Mouse (Mus musculus): Measurements from ENCODE around the gene Tprkb. TPM values are rescaled to one million over a fixed set of nuclear protein-coding genes. Genes with fewer than 3 reads are reported as not detected.

The Tprkb gene
- total RNA-seq (2023): 10 to 100 TPM; 19.7 to 22.7 TPM

GRCm38 (mm10) chr6:85911587-85911986 lies at the start of gene Tprkb:
TSS of gene Tprkb (plus strand) at chr6:85911865.

GRCm38 (mm10) chr6:85869006-85869405 lies 42.7 kb upstream of the Tprkb start, which contains the start of gene Nat8f2:
TSS of gene Nat8f2 (minus strand) at chr6:85869158.

GRCm38 (mm10) chr6:85904642-85905061 lies 7.0 kb upstream of the Tprkb start, which contains the start of gene Nat8f4:
TSS of gene Nat8f4 (minus strand) at chr6:85904884.

GRCm38 (mm10) chr6:85915539-85916513 lies 4.2 kb downstream of the Tprkb start, which contains the start of gene Nat8f1:
TSS of gene Nat8f1 (minus strand) at chr6:85915687.

GRCm38 (mm10) chr6:85961101-85962091 lies 49.7 kb downstream of the Tprkb start, which contains the start of gene Dusp11:
TSS of gene Dusp11 (minus strand) at chr6:85961667.

Other genes with a start within 250 kb of the Tprkb start
- not detected for gene Nat8f7, start 198.7 kb upstream of the Tprkb start, total RNA-seq (2023)
- gene Nat8f3, start 146.1 kb upstream of the Tprkb start, total RNA-seq (2023): not detected
- gene Nat8f6, start 90.9 kb upstream of the Tprkb start, total RNA-seq (2023): not detected
- gene Nat8f5, start 90.9 kb upstream of the Tprkb start, total RNA-seq (2023): not detected
- not detected for gene Nat8, start 79.8 kb upstream of the Tprkb start, total RNA-seq (2023)
- under 1 TPM; 0.18 to 0.26 TPM for gene Nat8f2, start 42.7 kb upstream of the Tprkb start, total RNA-seq (2023)
- 1 to 10 TPM; 3.0 to 3.3 TPM for gene Nat8f4, start 7.0 kb upstream of the Tprkb start, total RNA-seq (2023)
- 1 to 10 TPM; 1.8 to 5.9 TPM for gene Nat8f1, start 3.8 kb downstream of the Tprkb start, total RNA-seq (2023)
- 100 to 1,000 TPM; 207 to 241 TPM for gene Dusp11, start 49.8 kb downstream of the Tprkb start, total RNA-seq (2023)
- gene Figla, start 104.3 kb downstream of the Tprkb start, total RNA-seq (2023): not detected
- gene Add2, start 116.8 kb downstream of the Tprkb start, total RNA-seq (2023): not detected